Mouse (Mus musculus) heart, embryonic 15.5 days (tissue): ENCODE data around the gene 6030468B19Rik. TPM values are rescaled to one million over a fixed set of nuclear protein-coding genes. Genes with fewer than 3 reads are reported as not detected.
"Not testable (repeated sequence)": the region's sequence is repeated elsewhere in the genome, so short reads cannot be mapped to it uniquely, and the experiment has no call there.

Source experiments
- ATAC-seq: fragments of 200-750 bp; cut with Nextera tagmentation; replicated peaks from 2 replicates; pipeline ENCODE4 v1.8.0; 2017; ENCODE audit warnings: low read depth, moderate TSS enrichment; ENCODE audit not compliant: insufficient number of reproducible peaks, insufficient read depth, low FRiP score
- H3K27ac ChIP-seq: fragments of 300-500 bp; sonication (generic); 2 replicates; pipeline ENCODE4 v1.5.1; 2015; ENCODE audit warnings: mild to moderate bottlenecking, inconsistent platforms
- H3K27me3 ChIP-seq: fragments of 300-500 bp; sonication (generic); 2 replicates; pipeline ENCODE4 v1.6.1; 2015; ENCODE audit warnings: inconsistent platforms
- H3K36me3 ChIP-seq: fragments of 300-500 bp; sonication (generic); 2 replicates; pipeline ENCODE4 v1.6.1; 2015; ENCODE audit warnings: mild to moderate bottlenecking, inconsistent platforms
- H3K4me1 ChIP-seq: fragments of 300-500 bp; sonication (generic); replicated peaks from 2 replicates; pipeline ENCODE4 v1.6.1; 2015; ENCODE audit warnings: inconsistent platforms
- H3K4me2 ChIP-seq: fragments of 300-500 bp; sonication (generic); 2 replicates; pipeline ENCODE4 v1.6.1; 2015; ENCODE audit warnings: inconsistent platforms, mild to moderate bottlenecking, moderate library complexity
- H3K4me3 ChIP-seq: fragments of 300-500 bp; sonication (generic); 2 replicates; pipeline ENCODE4 v1.5.1; 2015; ENCODE audit warnings: mild to moderate bottlenecking, inconsistent platforms
- H3K9ac ChIP-seq: fragments of 300-500 bp; sonication (generic); 2 replicates; pipeline ENCODE4 v1.6.1; 2015; ENCODE audit warnings: mild to moderate bottlenecking, inconsistent platforms
- H3K9me3 ChIP-seq: fragments of 300-500 bp; sonication (generic); replicated peaks from 2 replicates; pipeline ENCODE4 v1.6.1; 2016; ENCODE audit warnings: inconsistent platforms
- WGBS: fragments of 180-500 bp; shearing (Covaris S2); methylation state at CpG from one replicate; pipeline ENCODE4 v1.1.7; 2015; ENCODE audit warnings: mixed read lengths; 5-methylcytosine and 5-hydroxymethylcytosine counted together
- polyA plus RNA-seq: library from polyadenylated mRNA; unstranded; fragments of >200 nt; fragmentation: Nextera tagmentation; extraction: Ambion mirVana; gene quantifications from 2 replicates; pipeline ENCODE4 v1.2.1, GENCODE M21; 2015

Gene 6030468B19Rik
- polyA plus RNA-seq, 1 experiment from 2014 or later, result 0.34 TPM

DNA sequence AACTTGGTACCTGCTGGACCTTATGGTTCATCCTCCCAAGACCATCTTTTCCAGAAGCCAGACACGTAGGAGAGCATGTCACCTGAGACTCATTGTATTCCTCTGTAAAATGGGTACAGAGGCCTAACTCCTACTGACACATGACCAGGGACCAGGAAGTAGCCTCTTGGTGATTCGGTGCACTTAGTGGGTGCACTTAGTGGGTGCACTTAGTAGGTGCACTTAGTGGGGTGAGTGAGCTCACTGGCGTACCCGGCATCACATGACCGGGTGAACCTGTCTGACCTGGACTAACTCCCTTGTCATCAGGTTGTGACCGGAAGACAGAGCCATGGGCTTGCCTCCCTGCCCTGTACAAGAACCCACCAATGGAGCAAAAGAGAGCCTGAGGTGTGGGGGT is 9.3 kb downstream of the 6030468B19Rik start:
- H3K27me3 ChIP-seq, result no peaks in the 10 kb centered on the region
- no peaks in the 10 kb centered on the region for H3K9me3 ChIP-seq
- H3K36me3 ChIP-seq, result no peaks in the 10 kb centered on the region
- H3K4me3 ChIP-seq, result no peak overlapping the region
- ATAC-seq, result no peak
- H3K9ac ChIP-seq, result no peak overlapping the region
- no peak overlapping the region for H3K4me2 ChIP-seq
- 93% methylated on average over 6 of the region's 6 CpGs for WGBS
- peaks cover 23% of the 10 kb centered on the region for H3K4me1 ChIP-seq
- no peak overlapping the region for H3K27ac ChIP-seq

GRCm38 (mm10) chr11:117809407-117810311 is 12.2 kb downstream of the 6030468B19Rik start, which contains the start of the genes Gm20708 and Syngr2:
Gene Gm20708, plus strand, starts transcription at chr11:117809668.
Gene Syngr2, plus strand, starts transcription at chr11:117809668.
- H3K36me3 ChIP-seq, result peaks cover 25% of the 10 kb centered on the region
- WGBS, result 0% methylated on average over 75 of the region's 75 CpGs
- H3K4me1 ChIP-seq, result peaks cover 33% of the 10 kb centered on the region
- H3K27me3 ChIP-seq, result no peaks in the 10 kb centered on the region
- H3K9me3 ChIP-seq, result no peaks in the 10 kb centered on the region
- ATAC-seq, result peak; percentile 81
- H3K4me2 ChIP-seq, result peak within 1 kb of the TSS; percentile 98
- peak within 1 kb of the TSS; percentile 79 for H3K9ac ChIP-seq
- peak within 1 kb of the TSS; percentile 81 for H3K27ac ChIP-seq
- peak within 1 kb of the TSS; percentile 72 for H3K4me3 ChIP-seq

DNA sequence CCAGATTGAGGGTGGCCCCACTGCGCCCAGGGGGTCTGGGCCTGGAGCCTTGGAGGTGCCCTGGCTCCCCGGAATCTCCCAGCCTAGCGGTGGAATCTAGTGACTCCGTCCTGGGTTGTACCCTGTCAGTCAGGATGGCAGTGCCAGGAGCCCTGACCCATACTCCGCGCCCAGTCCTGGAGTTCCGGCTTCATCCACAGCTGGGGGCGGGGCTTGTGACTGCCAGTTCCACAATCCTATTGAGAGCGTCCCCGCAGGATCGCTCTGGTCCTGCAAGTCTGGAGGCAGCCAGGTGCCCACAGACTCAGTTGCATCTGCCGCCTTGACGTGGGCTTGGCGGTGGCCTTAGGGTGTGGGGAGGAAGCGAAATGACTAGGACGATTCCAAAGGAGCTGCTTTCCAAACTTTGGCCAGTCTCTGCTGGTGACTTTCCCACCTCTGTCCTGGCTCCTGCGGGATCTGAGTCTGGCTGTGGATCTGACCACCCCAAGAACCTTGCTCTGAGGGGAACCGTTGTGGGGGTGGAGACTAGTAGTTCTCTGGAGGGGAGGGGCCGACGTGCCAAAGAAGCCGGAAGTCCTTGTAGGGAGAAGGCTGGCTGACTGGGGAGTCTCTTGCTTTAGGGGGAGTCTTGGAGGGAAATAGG is 13.1 kb downstream of the 6030468B19Rik start:
- Histone ChIP-seq H3K4me3 (peak overlapping the region; percentile 72), H3K4me1 (peaks cover 42% of the 10 kb centered on the region)
- under 1% methylated on average over 21 of the region's 21 CpGs for WGBS

DNA sequence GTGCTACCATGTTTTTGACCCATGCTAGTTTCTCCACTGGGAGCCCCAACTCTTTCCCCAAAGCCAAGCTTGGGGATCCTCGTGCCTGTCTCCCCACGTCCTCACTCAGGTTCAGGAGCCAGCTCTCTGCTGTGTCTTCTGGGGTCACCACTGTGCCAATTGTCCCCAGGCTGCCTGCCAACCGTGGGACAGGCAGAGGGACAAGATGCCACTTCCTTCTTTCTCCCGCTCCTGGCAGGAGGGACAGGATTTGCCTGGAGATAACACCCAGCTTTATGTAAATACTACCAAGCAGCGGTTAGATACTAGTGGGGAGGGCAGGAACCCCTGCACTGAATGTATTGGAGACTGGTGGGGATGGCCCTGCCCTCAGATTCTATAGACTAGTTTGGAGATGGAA is 16.4 kb downstream of the 6030468B19Rik start:
- Histone ChIP-seq H3K27ac (peak overlapping the region; percentile 42; the same call in 1 of the 2 replicates), H3K27me3 (no peaks in the 10 kb centered on the region), H3K4me1 (peaks cover 57% of the 10 kb centered on the region), H3K4me3 (no peak overlapping the region), H3K9ac (no peak overlapping the region), H3K9me3 (no peaks in the 10 kb centered on the region), H3K4me2 (no peak overlapping the region), H3K36me3 (peaks cover 58% of the 10 kb centered on the region)
- no peak for ATAC-seq
- WGBS, result 58% methylated on average over 5 of the region's 5 CpGs

More for the DNA sequence above, 13.1 kb downstream of the 6030468B19Rik start:
- H3K27me3 ChIP-seq, result no peaks in the 10 kb centered on the region
- peak; percentile 74 for ATAC-seq
- peak overlapping the region; percentile 79 for H3K9ac ChIP-seq
- H3K9me3 ChIP-seq, result no peaks in the 10 kb centered on the region
- peak overlapping the region; percentile 98 for H3K4me2 ChIP-seq
- H3K27ac ChIP-seq, result peak overlapping the region; percentile 81
- H3K36me3 ChIP-seq, result peaks cover 31% of the 10 kb centered on the region

DNA sequence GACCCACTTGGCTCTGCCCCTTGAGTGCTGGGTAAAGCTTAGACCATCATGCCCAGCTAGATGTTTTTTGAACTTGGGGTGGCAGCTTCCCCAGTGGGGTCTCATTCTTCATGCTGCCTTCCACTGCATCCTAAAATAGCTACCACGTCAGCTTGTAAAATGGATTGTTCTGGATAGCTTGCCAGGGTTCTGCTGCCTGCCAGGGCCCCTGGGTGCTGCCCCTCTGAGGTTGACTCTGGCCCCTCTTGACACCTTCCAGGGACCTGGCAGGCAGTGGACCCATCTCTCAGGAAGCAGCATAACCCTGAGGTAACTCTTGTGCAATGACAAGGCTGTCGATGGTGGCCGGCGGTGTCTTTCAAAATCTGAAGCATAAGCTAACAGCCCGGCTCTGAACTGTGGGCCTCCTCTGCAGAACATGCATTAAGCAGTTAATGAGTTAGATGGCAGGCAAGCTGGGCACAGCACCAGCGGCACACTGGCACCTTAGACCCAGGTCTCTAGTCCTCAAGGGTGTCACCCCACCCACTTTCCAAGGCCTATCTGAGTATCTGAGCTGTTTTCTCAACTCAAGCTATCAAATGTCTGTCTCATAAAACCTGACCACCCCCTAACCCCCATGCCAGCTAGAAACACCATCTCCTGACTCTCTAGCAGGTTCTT is 17.4 kb downstream of the 6030468B19Rik start:
- Histone ChIP-seq H3K4me3 (no peak overlapping the region), H3K36me3 (peaks cover 58% of the 10 kb centered on the region), H3K9ac (0 out of 2 replicates have a peak overlapping the region, but pooled peaks have one; percentile 0), H3K4me2 (no peak overlapping the region), H3K27ac (peak overlapping the region; percentile 42), H3K27me3 (no peaks in the 10 kb centered on the region), H3K9me3 (no peaks in the 10 kb centered on the region), H3K4me1 (peaks cover 60% of the 10 kb centered on the region)
- WGBS, result 74% methylated on average over 6 of the region's 6 CpGs
- ATAC-seq, result no peak

DNA sequence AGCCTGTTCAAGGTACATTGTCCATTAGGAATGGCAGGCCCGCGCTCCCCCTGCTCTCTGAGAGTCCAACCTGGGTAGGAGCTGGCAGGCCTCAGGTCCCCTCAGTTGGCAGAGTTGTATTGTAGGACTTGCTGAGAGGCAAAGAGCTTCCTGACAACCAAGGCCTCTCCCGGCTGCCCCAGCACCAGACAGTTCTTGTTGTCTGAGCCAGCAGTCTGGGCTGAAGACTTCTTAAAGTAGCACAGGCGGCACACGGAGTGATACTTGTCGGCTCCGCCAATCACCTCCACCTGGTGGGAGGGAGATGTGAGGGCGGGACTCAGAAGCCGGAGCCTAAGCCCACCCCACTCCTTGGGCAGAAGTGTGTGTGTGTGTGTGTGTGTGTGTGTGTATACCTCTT is 18.4 kb downstream of the 6030468B19Rik start:
- H3K4me3 ChIP-seq, H3K9ac ChIP-seq, H3K9me3 ChIP-seq, ATAC-seq, H3K4me2 ChIP-seq, H3K27ac ChIP-seq, H3K27me3 ChIP-seq: not testable (repeated sequence)
- peaks cover 58% of the 10 kb centered on the region for H3K4me1 ChIP-seq
- H3K36me3 ChIP-seq, result peaks cover 66% of the 10 kb centered on the region
- 76% methylated on average over 9 of the region's 9 CpGs for WGBS

DNA sequence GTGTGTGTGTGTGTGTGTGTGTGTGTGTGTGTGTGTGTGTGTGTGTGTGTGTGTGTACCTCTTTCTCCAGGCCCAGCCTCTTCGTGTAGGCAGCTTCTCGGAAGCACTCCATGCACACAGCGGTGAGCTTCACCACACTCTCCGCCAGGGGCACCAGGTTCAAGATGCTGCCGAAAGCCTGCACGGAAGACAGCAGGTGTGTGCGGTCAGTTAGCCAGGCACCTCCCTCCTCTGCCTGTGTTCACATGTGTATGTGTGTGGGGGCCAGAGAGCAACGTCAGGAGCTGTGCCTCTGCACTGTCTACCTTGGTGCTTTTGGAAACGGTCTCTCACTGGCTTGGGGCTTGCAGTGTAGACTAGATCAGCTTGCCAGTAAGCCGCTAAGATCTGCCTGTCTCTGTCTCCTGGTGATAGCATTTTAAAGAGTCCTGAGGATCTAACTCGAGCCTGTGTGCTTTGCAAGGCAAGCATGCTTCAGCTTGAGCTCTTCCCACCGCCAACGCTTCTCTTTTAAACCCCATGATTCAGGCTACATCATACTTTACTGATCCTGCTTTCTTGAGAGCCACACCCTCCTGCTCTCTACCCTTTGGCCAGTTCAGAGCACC is 19.0 kb downstream of the 6030468B19Rik start:
- H3K36me3 ChIP-seq, result peaks cover 72% of the 10 kb centered on the region

DNA sequence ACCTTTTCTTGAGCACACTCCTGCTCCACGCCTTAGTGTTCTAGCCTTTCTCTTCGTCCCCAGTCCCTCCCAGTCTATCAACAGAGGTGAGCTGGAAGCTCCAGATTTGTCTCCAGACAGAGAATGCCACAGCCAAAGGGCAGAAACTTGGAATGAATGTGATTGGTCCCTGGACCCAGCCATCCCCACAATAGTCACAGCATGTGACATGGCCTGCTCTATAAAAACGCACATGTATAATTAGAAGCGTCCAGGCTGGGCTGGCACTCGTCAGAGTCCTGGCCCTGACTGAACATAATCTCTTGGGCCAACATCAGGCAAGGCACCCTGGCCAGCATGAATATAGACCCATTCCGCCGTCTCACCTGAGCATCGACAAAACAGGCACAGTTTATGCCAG is 21.6 kb downstream of the 6030468B19Rik start:
- peak; percentile 77 for ATAC-seq
- WGBS, result 49% methylated on average over 8 of the region's 8 CpGs

More for the DNA sequence above, 19.0 kb downstream of the 6030468B19Rik start:
- Histone ChIP-seq H3K4me2 (no peak overlapping the region), H3K9ac (no peak overlapping the region), H3K9me3 (no peaks in the 10 kb centered on the region), H3K4me1 (peaks cover 51% of the 10 kb centered on the region), H3K27me3 (no peaks in the 10 kb centered on the region), H3K27ac (no peak overlapping the region), H3K4me3 (no peak overlapping the region)
- no peak for ATAC-seq
- 83% methylated on average over 13 of the region's 13 CpGs for WGBS

GRCm38 (mm10) chr11:117820173-117820572 is 22.7 kb downstream of the 6030468B19Rik start:
- Histone ChIP-seq H3K4me1 (peaks cover 68% of the 10 kb centered on the region), H3K27me3 (no peaks in the 10 kb centered on the region), H3K9ac (no peak overlapping the region), H3K9me3 (no peaks in the 10 kb centered on the region), H3K4me2 (no peak overlapping the region), H3K36me3 (peaks cover 54% of the 10 kb centered on the region), H3K4me3 (no peak overlapping the region), H3K27ac (peak overlapping the region; percentile 89)
- no peak for ATAC-seq
- 87% methylated on average over 7 of the region's 7 CpGs for WGBS

More for the DNA sequence above, 21.6 kb downstream of the 6030468B19Rik start:
- H3K36me3 ChIP-seq, result peaks cover 63% of the 10 kb centered on the region
- H3K4me2 ChIP-seq, result peak overlapping the region; percentile 17; the same call in 1 of the 2 replicates
- H3K27ac ChIP-seq, result peak overlapping the region; percentile 89
- H3K4me3 ChIP-seq, result no peak overlapping the region
- H3K27me3 ChIP-seq, result no peaks in the 10 kb centered on the region
- peaks cover 70% of the 10 kb centered on the region for H3K4me1 ChIP-seq
- H3K9me3 ChIP-seq, result no peaks in the 10 kb centered on the region
- H3K9ac ChIP-seq, result no peak overlapping the region

DNA sequence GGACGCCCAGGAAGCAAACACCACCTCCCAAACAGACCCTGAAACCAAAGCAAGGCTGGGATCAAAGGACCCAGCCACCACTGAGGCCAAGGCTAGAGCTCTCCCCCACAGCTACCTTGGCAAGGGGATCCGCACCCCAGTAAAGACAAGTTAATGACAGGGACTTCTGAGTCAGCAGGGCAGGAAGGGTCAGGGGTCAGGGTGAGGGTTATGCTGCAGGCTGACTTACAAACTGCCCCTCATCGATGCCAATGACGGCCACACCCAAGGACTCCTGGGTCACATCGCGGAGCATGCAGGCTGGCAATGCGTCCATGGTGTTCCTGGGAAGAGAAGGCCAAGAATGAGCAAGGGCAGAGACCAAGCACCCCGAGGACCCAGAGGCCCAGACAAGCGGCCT is 24.4 kb downstream of the 6030468B19Rik start:
- Histone ChIP-seq H3K4me1 (peaks cover 75% of the 10 kb centered on the region), H3K9me3 (no peaks in the 10 kb centered on the region), H3K27ac (no peak overlapping the region), H3K4me3 (no peak overlapping the region), H3K27me3 (no peaks in the 10 kb centered on the region), H3K4me2 (no peak overlapping the region), H3K36me3 (peaks cover 42% of the 10 kb centered on the region), H3K9ac (no peak overlapping the region)
- 86% methylated on average over 9 of the region's 9 CpGs for whole genome bisulfite sequencing
- ATAC-seq, result no peak
